Mouse (Mus musculus): ENCODE measurements around the gene Mcemp1. TPM values are rescaled to one million over a fixed set of nuclear protein-coding genes. Genes with fewer than 3 reads are reported as not detected.

Mcemp1 gene
- polyA plus RNA-seq, 1 experiment from 2014 or later = 0.78 TPM

DNA sequence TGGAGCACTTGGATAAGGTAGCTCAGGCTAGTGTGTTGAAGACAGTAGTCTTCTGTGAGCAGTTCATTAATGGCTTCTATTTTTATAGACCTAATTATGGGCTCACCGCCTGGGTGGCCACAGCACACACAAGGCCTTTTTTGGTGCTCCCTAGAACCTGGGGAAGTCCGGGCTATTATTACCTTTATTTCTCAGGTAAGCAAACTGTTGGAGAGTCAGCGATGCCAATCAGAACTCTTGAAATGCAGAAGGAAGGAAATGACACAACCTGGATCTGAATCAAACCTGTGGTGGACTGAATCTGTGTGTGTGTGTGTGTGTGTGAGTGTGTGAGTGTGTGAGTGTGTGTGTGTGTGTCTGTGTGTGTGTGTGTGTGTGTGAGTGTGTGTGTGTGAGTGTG is 28.6 kb downstream of the Mcemp1 start, which contains the start of gene Fcer2a:
Fcer2a (minus strand) TSS at position 55 of the 400 bp plus-strand sequence.
- no peak within 1 kb of the TSS for H3K4me2 ChIP-seq (ENCODE audit: low read depth, low read length)
- 84% methylated on average over 3 of the region's 3 CpGs for WGBS

DNA sequence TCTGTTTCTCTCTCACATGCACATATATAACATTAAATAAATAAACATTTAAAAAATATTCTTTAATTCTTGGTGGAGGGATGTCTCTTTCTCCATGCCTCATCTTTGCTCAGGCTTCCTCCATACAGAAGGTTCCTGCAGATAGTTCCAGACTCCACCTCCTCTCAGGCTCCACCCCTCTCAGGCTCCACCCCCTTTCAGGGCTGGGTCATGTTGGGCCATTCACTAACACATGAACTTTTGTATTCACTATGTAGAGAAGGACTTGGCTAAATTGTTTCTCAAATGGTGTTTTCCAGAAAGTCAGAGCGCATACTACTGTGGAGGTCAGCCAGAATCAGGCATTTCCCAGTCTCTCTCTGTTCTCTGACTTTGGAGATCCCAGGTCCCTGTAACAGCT is 35.9 kb downstream of the Mcemp1 start:
- DNase-seq (ENCODE audit: low spot score) (no peak), ATAC-seq (ENCODE audit: low read depth) (no peak)
- Histone ChIP-seq H3K4me1 (ENCODE audit: control insufficient read depth, insufficient read depth, low read length) (no peaks in the 10 kb centered on the region), H3K9me3 (ENCODE audit: control insufficient read depth, low read length) (no peaks in the 10 kb centered on the region), H3K4me3 (ENCODE audit: low read depth, low read length) (no peak overlapping the region), H3K27me3 (replicated peaks; ENCODE audit: control insufficient read depth, insufficient read depth, low read length) (no peaks in the 10 kb centered on the region), H3K9ac (ENCODE audit: low read depth, low read length) (no peak overlapping the region), H3K27ac (replicated peaks; ENCODE audit: low read depth, low read length) (no peak overlapping the region), H3K36me3 (ENCODE audit: control insufficient read depth, insufficient read depth, low read length) (no peaks in the 10 kb centered on the region), H3K4me2 (ENCODE audit: low read depth, low read length) (no peak overlapping the region)
- 100% methylated on average over 1 of the region's 1 CpGs for WGBS

More for the DNA sequence above, 28.6 kb downstream of the Mcemp1 start, which contains the start of gene Fcer2a:
- Histone ChIP-seq H3K4me1 (ENCODE audit: control insufficient read depth, insufficient read depth, low read length) (no peaks in the 10 kb centered on the region), H3K9ac (ENCODE audit: low read depth, low read length) (no peak within 1 kb of the TSS), H3K27me3 (replicated peaks; ENCODE audit: control insufficient read depth, insufficient read depth, low read length) (no peaks in the 10 kb centered on the region), H3K4me3 (ENCODE audit: low read depth, low read length) (no peak within 1 kb of the TSS), H3K36me3 (ENCODE audit: control insufficient read depth, insufficient read depth, low read length) (no peaks in the 10 kb centered on the region), H3K9me3 (ENCODE audit: control insufficient read depth, low read length) (no peaks in the 10 kb centered on the region), H3K27ac (replicated peaks; ENCODE audit: low read depth, low read length) (no peak within 1 kb of the TSS)
- ATAC-seq (ENCODE audit: low read depth) (no peak), DNase-seq (ENCODE audit: low spot score) (no peak)

DNA sequence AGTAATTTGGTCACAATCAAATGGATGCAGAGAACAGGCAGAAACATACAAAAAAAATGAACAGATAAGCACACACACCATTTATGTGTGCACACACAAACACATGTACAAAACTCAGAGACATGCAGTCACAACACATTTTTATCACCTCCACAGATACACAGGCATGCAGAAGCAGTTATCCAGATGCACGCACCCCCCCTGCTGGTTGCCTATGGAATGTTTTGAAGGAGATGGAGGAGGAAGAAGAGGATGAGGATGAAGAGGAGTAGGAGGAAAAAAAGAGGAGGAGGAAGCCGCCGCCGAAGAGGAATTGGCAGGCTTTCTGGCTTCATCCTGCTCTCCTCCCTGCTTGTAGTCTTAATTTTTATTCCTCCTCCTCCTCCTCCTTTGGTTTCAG is 40.2 kb downstream of the Mcemp1 start:
- no peaks in the 10 kb centered on the region for H3K4me1 ChIP-seq (ENCODE audit: control insufficient read depth, insufficient read depth, low read length)
- H3K36me3 ChIP-seq (ENCODE audit: control insufficient read depth, insufficient read depth, low read length) = no peaks in the 10 kb centered on the region
- no peak overlapping the region for H3K4me3 ChIP-seq (ENCODE audit: low read depth, low read length)
- ATAC-seq (ENCODE audit: low read depth) (no peak), DNase-seq (ENCODE audit: low spot score) (no peak)
- H3K27me3 ChIP-seq (replicated peaks; ENCODE audit: control insufficient read depth, insufficient read depth, low read length) = no peaks in the 10 kb centered on the region
- H3K27ac ChIP-seq (replicated peaks; ENCODE audit: low read depth, low read length) = no peak overlapping the region
- WGBS = 63% methylated on average over 4 of the region's 4 CpGs
- no peak overlapping the region for H3K4me2 ChIP-seq (ENCODE audit: low read depth, low read length)
- no peak overlapping the region for H3K9ac ChIP-seq (ENCODE audit: low read depth, low read length)
- H3K9me3 ChIP-seq (ENCODE audit: control insufficient read depth, low read length) = no peaks in the 10 kb centered on the region

DNA sequence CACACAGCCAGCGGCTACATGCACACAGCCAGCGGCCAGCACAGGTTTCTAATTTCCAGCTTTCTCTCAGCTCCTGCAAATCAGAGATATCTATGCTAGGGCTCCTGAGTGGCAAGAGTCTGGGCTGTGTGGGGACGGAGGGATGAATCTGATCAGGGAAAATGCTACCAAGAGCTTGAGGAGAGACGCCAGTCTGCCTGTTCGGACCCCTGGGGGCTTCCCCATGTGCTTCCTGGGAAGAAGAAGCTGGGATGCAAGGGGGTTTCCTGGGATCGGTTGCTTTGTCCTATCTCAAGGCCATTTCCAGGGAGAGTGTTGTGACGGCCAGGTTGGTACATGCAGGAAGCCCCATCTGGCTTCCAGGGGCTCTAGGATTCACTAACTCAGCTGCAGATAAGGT is 42.1 kb downstream of the Mcemp1 start:
- Histone ChIP-seq H3K4me2 (ENCODE audit: low read depth, low read length) (no peak overlapping the region), H3K36me3 (ENCODE audit: control insufficient read depth, insufficient read depth, low read length) (no peaks in the 10 kb centered on the region), H3K9me3 (ENCODE audit: control insufficient read depth, low read length) (no peaks in the 10 kb centered on the region), H3K27me3 (replicated peaks; ENCODE audit: control insufficient read depth, insufficient read depth, low read length) (no peaks in the 10 kb centered on the region), H3K4me3 (ENCODE audit: low read depth, low read length) (no peak overlapping the region), H3K9ac (ENCODE audit: low read depth, low read length) (no peak overlapping the region), H3K4me1 (ENCODE audit: control insufficient read depth, insufficient read depth, low read length) (no peaks in the 10 kb centered on the region), H3K27ac (replicated peaks; ENCODE audit: low read depth, low read length) (no peak overlapping the region)
- 62% methylated on average over 7 of the region's 7 CpGs for WGBS
- ATAC-seq (ENCODE audit: low read depth) (no peak), DNase-seq (ENCODE audit: low spot score) (no peak)

DNA sequence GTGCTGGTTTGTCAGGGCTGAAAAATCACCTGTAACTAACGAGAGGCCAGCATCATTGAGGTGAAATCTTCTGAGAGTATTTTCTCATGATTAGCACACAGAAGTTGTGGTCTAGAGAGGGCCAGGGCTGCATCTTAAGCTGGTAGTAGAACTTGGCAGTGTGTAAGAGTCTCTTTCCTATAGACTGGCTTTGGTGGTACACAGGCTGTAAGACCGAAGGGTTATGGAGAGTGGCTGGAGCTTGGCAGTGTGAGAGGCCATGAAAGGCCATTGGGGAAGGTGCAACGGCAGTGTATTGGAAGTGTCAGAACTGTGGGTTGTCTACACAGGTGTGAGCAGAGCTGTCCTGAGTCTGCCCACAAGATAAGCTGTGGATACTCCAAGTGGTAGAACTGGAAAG is 44.8 kb downstream of the Mcemp1 start:
- 70% methylated on average over 3 of the region's 3 CpGs for WGBS
- Histone ChIP-seq H3K9ac (ENCODE audit: low read depth, low read length) (no peak overlapping the region), H3K9me3 (ENCODE audit: control insufficient read depth, low read length) (no peaks in the 10 kb centered on the region), H3K4me1 (ENCODE audit: control insufficient read depth, insufficient read depth, low read length) (no peaks in the 10 kb centered on the region), H3K4me3 (ENCODE audit: low read depth, low read length) (no peak overlapping the region), H3K27me3 (replicated peaks; ENCODE audit: control insufficient read depth, insufficient read depth, low read length) (no peaks in the 10 kb centered on the region), H3K4me2 (ENCODE audit: low read depth, low read length) (no peak overlapping the region), H3K27ac (replicated peaks; ENCODE audit: low read depth, low read length) (no peak overlapping the region), H3K36me3 (ENCODE audit: control insufficient read depth, insufficient read depth, low read length) (no peaks in the 10 kb centered on the region)
- ATAC-seq (ENCODE audit: low read depth) (no peak), DNase-seq (ENCODE audit: low spot score) (no peak)

DNA sequence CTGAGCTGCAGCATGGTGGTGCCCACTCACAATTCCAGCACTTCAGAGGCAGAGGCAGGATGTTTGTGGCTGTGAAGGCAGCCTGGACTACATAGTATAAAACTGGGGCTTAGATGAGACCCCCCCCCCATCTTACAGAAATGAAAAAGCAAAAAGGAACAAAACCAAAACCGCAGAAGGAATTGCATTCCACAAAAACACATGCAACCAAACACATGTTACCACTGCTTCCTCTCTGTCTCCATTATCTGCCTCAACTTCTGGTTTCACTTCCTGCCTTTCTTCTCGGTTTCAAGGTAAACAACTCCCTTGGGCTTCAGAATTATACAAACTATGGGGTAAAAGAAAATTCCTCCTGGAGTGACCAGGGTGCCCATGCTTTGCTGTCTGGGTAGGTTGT is 46.1 kb downstream of the Mcemp1 start:
- Histone ChIP-seq H3K4me1 (ENCODE audit: control insufficient read depth, insufficient read depth, low read length) (no peaks in the 10 kb centered on the region), H3K9ac (ENCODE audit: low read depth, low read length) (no peak overlapping the region), H3K4me3 (ENCODE audit: low read depth, low read length) (no peak overlapping the region), H3K9me3 (ENCODE audit: control insufficient read depth, low read length) (no peaks in the 10 kb centered on the region), H3K36me3 (ENCODE audit: control insufficient read depth, insufficient read depth, low read length) (no peaks in the 10 kb centered on the region), H3K4me2 (ENCODE audit: low read depth, low read length) (no peak overlapping the region), H3K27me3 (replicated peaks; ENCODE audit: control insufficient read depth, insufficient read depth, low read length) (no peaks in the 10 kb centered on the region), H3K27ac (replicated peaks; ENCODE audit: low read depth, low read length) (no peak overlapping the region)
- DNase-seq (ENCODE audit: low spot score) = no peak
- ATAC-seq (ENCODE audit: low read depth) = no peak
- 46% methylated on average over 2 of the region's 2 CpGs for WGBS

DNA sequence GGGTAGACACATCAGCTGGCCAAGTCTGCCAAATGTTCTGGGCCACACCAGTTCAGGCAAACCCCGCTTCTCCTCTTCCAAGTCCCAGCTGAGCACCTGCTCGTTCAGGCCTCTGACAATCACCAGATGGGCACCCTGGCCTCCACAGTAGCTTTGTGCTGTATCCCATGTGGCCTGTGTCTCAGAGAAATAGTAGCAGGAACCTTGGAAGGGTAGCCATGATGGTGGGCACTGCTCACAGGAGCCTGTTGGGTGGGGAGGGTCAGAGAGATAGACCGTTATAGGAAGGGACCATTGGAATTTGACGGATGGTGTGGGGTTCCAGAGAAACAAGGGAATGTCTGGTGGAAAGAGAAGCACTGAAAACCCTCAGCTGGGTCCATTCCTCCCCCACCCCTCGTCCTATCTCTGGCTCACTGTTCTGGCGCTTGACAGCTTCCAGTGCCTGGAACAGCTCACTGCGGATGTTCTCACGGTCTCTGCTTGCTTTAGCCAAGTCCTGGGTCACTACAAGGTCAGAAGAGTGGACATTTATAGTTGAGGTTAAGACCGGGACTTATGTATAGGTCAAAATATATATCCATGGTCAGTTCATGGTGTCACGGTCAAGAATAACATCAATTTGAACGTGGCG is 51.9 kb downstream of the Mcemp1 start:
- Histone ChIP-seq H3K36me3 (ENCODE audit: control insufficient read depth, insufficient read depth, low read length) (no peaks in the 10 kb centered on the region), H3K9me3 (ENCODE audit: control insufficient read depth, low read length) (no peaks in the 10 kb centered on the region), H3K27ac (replicated peaks; ENCODE audit: low read depth, low read length) (no peak overlapping the region), H3K4me3 (ENCODE audit: low read depth, low read length) (no peak overlapping the region), H3K4me1 (ENCODE audit: control insufficient read depth, insufficient read depth, low read length) (no peaks in the 10 kb centered on the region), H3K4me2 (ENCODE audit: low read depth, low read length) (no peak overlapping the region), H3K9ac (ENCODE audit: low read depth, low read length) (no peak overlapping the region), H3K27me3 (replicated peaks; ENCODE audit: control insufficient read depth, insufficient read depth, low read length) (no peaks in the 10 kb centered on the region)
- DNase-seq (ENCODE audit: low spot score) = no peak
- no peak for ATAC-seq (ENCODE audit: low read depth)
- WGBS = 83% methylated on average over 12 of the region's 12 CpGs

DNA sequence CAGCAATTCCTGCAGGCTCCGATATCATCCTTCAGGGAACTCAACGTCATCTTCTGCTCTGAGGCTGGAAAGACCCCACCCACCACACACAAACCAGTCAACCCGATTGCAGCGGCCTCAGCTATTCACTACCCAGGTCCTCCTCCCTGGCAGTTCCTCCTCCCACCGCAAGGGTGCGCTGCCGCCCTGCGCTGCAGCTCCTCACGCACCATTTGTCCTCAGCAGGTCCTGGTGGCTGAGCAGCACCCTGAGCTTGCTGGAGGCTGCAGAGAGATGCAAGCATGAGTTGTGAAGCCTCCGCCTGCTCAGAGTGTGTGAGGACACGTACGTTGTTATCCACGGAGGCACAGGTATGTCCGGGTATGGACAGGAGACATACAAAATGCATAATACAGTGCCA is 53.0 kb downstream of the Mcemp1 start:
- DNase-seq (ENCODE audit: low spot score) (peak; percentile 27), ATAC-seq (ENCODE audit: low read depth) (no peak)
- Histone ChIP-seq H3K4me3 (ENCODE audit: low read depth, low read length) (no peak overlapping the region), H3K4me2 (ENCODE audit: low read depth, low read length) (no peak overlapping the region), H3K27me3 (replicated peaks; ENCODE audit: control insufficient read depth, insufficient read depth, low read length) (no peaks in the 10 kb centered on the region), H3K36me3 (ENCODE audit: control insufficient read depth, insufficient read depth, low read length) (no peaks in the 10 kb centered on the region), H3K9ac (ENCODE audit: low read depth, low read length) (no peak overlapping the region), H3K4me1 (ENCODE audit: control insufficient read depth, insufficient read depth, low read length) (no peaks in the 10 kb centered on the region), H3K9me3 (ENCODE audit: control insufficient read depth, low read length) (no peaks in the 10 kb centered on the region), H3K27ac (replicated peaks; ENCODE audit: low read depth, low read length) (no peak overlapping the region)
- 13% methylated on average over 14 of the region's 14 CpGs for WGBS

Data from embryonic facial prominence, embryonic 14.5 days (tissue).